Mouse (Mus musculus): Measurements from ENCODE around the gene Arl13b. TPM values are rescaled to one million over a fixed set of nuclear protein-coding genes. Genes with fewer than 3 reads are reported as not detected.

Gene Arl13b
- polyA plus RNA-seq, 1 experiment, result 50.1 TPM

GRCm38 (mm10) chr16:62745875-62746274, 101.0 kb downstream of the Arl13b start:
- H3K4me3 ChIP-seq (ENCODE audit: insufficient read depth, low read length), result no peak overlapping the region
- no peaks in the 10 kb centered on the region for H3K4me1 ChIP-seq (ENCODE audit: control insufficient read depth, insufficient read depth, low read length)
- no peak overlapping the region for H3K27ac ChIP-seq (ENCODE audit: insufficient read depth, low read length)
- TF ChIP-seq CTCF (IDR thresholded peaks at IDR 0.05; ENCODE audit: borderline replicate concordance, insufficient read depth, low read length) (no peak), POLR2A (IDR thresholded peaks at IDR 0.05; ENCODE audit: low read depth, low read length) (no peak)

Other genes starting within 250 kb of the Arl13b start
- 8.0 and 9.6 TPM in 2 replicates for gene Nsun3, start 60.2 kb downstream of the Arl13b start, polyA plus RNA-seq (2011; ENCODE audit: insufficient read length, low read depth, missing spikeins)
- gene Stx19, start 32.4 kb downstream of the Arl13b start, polyA plus RNA-seq (2011; ENCODE audit: insufficient read length, low read depth, missing spikeins), result not detected in 2 replicates
- gene Pros1, start 7.3 kb upstream of the Arl13b start, polyA plus RNA-seq (2011; ENCODE audit: insufficient read length, low read depth, missing spikeins), result 103 and 119 TPM in 2 replicates